Mouse (Mus musculus): ENCODE measurements at regions not wholly inside any gene's neighbourhood (a gene's known extent, or its start where the extent isn't known, plus 50 kb on each side); places are given as distances from the start of the nearest gene placed in this dataset.

GRCm38 (mm10) chr2:128470351-128470750, 120.7 kb upstream of the Spdye4c start:
- DNase-seq (ENCODE audit: low spot score): peak; percentile 48

DNA sequence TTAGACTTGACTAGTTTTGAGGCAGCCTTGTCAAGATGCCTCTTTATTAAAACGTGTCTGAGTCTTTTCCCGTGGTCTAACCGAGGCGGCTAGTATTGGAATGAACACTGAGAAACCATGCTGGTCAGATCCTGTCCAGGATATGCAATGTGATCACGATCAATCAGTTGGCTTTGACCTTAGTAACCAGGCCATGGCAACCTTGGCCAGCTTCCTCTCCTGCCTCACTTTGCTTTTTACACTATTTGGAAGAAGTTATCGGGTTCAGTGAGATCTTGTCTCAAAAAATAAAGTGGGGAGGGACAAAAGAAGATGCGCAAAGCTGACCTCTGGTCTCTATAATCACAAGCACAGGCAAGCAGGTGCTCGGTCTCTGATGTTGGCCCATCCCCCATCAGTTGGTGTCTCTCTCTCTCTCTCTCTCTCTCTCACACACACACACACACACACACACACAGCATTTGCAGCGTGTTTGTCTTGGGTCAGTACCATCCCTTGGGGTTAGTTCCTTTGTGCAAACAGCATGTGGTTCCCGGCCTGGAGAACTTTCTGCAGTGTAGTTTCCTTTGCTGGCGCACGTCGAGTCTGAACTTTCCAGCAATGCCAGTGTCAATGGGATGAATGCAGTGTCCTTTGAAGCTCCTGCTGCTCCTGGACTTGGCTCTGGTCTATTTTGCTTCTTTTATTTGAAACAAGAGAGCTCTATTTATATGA, 117.6 kb upstream of the Spdye4c start:
- no peak for DNase-seq (ENCODE audit: low spot score)

GRCm38 (mm10) chr2:128473997-128474396, 117.0 kb upstream of the Spdye4c start:
- DNase-seq (ENCODE audit: low spot score): no peak

DNA sequence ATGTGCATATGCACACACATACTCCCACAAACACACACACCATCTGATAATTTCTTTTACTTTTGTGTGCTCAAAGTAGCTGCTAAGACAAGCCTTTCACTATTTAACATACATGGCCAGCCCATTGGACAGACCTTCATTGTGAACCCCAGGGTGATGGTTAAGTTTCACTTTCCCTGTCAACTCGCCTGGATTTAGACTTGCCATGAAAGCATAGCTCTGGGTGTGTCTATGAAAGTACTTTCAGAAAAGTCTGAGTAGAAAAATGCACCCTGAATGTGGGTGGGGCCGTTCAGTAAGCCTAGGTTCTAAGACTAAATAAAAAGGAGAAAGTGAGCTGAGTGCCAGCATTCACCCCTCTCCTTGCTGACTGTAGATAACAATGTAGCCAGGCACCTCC, 113.8 kb upstream of the Spdye4c start:
- no peak for DNase-seq (ENCODE audit: low spot score)

DNA sequence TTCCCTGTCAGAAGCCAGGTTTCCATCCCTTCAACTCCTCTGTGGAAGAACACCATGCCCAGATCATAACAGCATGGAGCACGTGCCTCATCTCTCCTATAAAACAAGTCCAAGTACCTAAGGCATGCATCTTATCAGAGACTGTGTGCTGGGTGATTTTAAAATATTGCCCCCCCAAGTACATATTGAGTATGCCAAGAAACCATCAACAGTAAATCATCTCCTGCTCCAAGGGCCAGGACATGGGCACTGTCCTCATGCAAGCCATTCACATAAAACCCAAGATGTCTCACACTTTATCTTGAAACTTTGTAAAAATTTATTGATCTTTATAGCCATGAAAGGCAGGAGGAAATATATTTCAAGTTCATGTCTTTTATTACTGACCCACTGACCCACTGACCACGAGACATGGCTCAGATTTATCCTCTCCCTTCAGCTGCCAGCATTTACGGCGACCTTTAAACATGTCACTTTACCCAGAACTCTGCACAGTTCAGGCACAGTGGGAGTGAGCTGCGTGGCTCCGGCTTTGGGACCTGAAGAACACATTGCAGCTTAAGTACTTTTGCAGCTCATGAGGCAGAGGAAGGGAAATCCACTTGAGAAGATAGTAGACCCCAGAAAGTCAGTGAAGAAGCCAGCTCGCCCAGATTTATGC, 99.7 kb upstream of the Spdye4c start:
- no peak for DNase-seq (ENCODE audit: low spot score)

DNA sequence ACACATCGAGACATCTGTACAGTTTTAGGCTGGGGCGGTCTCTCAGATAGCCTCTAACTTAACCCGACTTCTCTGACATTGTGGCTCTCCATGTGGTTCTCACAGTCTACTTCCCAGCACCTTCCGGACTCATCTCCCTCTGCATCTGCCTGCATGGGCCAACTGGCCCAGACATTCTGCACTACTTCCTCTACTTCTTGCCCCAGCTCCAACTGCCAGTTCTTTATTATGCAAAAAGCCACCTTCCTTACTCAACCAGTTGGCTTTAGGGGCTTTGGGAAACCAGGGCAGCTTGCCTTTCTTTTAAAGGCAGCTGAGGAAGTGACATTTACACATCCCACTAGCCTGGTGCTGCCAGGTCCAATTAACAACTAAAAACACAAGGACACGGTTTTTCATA, 97.1 kb upstream of the Spdye4c start:
- no peak for DNase-seq (ENCODE audit: low spot score)

GRCm38 (mm10) chr2:128497891-128498290, 93.1 kb upstream of the Spdye4c start:
- DNase-seq (ENCODE audit: low spot score): no peak

DNA sequence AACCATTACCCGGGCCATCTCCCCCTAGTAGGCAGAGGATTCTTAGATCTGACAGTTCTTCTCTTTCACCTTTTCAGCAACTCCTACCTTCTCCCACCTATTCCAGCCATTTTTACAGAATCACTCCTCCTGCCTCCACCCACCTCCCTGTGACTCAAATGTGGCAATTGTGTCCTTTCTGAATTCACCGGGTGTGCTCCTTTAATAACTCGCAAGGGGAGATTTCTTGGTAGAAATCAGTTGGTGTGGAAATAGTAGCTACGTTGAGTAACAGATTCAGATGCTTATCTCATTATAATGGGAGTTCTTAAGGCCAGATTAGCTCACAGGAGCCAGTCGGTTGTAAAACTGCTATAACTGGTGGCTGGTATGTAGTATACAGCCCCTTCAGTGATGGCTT, 92.4 kb upstream of the Spdye4c start:
- no peak for DNase-seq (ENCODE audit: low spot score)

DNA sequence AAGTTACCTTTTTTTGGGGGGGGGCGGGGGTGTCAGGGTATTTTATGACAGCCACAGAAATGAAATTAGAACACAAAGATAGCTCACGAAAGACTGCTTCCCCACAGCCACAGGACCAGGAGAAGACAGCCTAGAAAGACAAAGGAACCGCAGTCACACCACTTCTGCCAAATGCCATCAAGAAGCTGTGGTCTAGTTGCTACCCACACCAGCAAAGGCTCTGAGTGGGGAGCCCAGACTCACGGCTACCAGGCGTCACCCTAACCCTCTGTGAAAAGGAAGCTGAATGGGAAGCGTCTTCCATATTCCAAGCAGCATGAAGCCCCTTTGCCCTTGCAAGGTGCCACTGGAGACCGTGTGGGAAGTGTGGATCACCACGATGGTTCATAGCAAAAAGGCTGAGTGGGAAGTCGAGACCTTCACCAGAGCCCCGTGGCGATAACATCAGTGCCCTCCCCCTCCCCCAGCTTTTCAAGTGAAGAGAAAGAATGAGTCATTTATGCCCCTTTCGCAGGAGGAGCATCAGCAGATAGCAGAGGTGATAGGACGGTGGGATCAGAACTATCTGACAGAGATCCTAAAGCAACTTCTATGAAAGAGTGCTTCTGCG, 91.3 kb upstream of the Spdye4c start:
- peak; percentile 29 for DNase-seq (ENCODE audit: low spot score)

- DNase-seq (ENCODE audit: low spot score): no peak
Measured at GRCm38 (mm10) chr2:128502676-128503075, 88.3 kb upstream of the Spdye4c start.

GRCm38 (mm10) chr2:128503136-128503935, 87.7 kb upstream of the Spdye4c start:
- DNase-seq (ENCODE audit: low spot score): no peak

DNA sequence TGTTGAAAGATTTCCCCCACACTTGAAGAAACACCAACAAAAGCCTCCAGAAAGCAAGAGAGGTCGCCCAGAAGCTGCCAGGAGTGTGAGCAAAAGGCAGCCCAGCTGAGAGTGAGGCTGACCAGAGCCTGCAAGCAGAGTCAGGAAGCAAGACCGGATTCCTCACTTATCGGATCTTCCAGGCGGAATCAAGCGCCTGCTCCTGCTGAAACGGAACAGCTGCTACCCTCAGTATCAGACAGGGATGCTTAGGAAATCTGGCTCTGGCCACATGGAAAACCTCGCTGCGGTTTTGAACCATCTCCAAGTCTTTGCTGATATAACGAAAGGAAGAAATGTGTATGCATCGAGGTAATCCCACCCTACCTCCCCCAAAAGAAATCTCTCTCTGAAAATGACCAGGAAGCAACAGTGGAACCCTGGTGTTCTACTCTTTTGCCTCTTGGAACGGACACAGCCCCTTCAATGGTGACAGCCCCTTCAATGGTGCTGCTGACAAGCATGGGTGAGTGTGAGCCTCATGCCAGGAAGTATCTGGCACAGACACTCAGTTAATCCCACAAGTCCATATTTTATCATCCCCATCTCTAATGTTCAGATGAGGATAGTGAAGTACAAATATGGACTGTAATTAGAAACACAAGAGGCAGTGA, 83.3 kb upstream of the Spdye4c start:
- no peak for DNase-seq (ENCODE audit: low spot score)

- DNase-seq (ENCODE audit: low spot score): no peak
Measured at GRCm38 (mm10) chr2:128508244-128508605, 82.8 kb upstream of the Spdye4c start.

DNA sequence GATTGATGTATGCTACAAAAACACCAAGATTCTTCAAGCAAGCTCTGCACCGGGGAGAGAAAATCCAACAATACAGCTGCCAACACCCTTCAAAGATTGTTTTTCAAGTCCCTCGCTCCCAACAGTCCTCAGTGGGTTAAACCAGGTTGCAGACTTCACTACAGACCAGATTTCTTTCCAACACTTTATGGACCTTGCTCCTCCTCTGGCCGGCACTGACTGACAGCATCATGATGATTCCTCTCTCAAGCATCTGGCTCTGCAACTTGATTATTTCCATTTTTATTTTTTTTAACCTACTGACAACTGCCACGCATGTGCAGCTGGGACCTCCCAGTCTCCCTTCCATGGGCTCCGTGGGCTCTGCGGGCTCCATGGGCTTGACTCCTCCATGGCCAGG, 79.7 kb upstream of the Spdye4c start:
- no peak for DNase-seq (ENCODE audit: low spot score)

GRCm38 (mm10) chr2:128512852-128513251, 78.2 kb upstream of the Spdye4c start:
- no peak for DNase-seq (ENCODE audit: low spot score)

DNA sequence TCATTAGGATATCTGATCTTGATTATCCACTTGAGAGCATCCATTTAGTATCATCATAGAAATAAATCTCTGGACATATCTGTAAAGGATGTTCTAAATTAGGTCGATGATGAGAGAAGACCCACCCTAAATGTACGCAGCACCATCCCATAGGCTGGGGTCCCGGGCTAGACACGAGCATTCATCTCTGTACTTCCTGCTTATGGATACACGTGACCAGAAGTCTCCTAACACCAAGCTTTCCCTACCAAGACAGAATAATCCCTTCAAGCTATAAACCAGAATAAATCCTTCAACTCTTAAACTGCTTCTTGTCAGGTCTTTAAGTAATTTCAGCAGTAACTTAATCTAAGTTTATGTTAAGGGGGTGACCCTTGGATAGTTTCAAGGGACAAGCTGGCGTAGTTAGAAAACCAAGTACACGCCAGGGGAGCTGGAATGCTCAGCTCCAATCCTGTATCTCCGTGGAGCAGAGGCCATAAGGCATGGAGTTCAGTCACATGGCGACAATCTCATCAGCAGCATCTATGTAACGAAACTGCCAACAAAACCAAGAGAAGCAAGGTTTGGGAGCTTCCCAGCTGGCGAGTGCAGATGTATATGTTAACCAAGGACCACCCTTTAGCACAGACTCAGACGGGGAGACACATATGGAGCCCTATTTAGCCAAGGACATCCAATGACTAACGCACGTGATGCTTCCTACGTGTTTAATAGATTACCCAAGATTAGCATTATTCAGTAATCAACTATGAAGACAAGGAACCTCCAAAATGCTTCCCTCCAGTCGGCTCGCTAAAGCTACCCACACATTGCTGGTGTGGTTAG, 76.3 kb upstream of the Spdye4c start:
- DNase-seq (ENCODE audit: low spot score): no peak

GRCm38 (mm10) chr2:128515701-128516100, 75.3 kb upstream of the Spdye4c start:
- no peak for DNase-seq (ENCODE audit: low spot score)

DNA sequence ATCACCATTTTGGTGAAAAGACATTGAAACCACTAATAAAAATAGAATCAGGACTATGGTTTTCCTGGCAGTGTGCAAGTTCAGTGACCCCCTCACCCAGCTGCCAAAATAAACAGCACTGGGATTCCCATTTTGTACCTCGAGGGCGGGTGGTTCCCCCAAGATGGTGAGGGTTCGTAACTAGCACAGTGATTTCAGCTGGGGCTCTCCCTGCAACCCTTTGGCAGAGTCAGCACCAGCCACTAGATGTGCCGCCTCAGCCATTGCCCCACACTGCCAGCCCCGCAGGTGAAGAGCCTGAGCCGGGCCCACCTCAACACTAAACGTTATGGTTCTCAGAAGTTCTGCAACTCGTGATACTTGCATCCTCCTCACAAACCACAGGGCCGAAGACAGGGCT, 74.3 kb upstream of the Spdye4c start:
- peak; percentile 12 for DNase-seq (ENCODE audit: low spot score)

GRCm38 (mm10) chr2:128518142-128518541, 72.9 kb upstream of the Spdye4c start:
- no peak for DNase-seq (ENCODE audit: low spot score)

DNA sequence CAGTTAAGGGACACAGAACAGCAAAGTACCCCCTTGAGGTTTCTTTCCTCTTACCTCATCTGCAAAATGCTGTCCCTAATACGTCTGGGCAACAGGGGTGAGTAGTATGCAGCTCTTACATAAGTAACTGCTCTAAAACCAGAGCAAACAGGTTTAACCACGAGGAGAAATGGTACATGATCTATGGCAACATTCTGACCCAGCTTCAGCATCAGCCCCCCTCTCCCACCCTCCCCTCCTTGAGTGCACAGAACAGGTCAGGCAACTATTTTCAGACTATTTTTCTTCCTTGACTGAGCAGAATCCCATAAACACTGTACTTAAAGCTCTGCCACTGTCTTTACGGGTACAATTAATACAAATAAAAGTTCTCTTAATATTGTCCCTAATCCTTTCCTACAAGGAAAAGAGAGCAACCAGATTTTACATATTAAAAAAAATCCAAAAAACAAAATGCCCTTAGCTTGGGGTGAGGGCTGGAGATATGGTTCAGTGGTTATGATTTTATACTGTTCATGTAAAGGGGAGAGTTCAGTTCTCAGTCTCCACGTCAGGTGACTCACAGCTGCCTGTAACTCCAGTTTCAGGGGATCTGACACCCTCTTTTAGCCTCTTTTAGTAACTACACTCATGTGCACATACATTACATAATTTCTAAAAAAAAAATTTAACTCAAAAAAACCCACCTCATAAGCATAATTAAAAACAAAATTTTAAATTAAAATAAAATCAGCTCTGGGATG, 69.1 kb upstream of the Spdye4c start:
- DNase-seq (ENCODE audit: low spot score): no peak

Measured in thymus, postnatal 0 days (tissue).